Comparison of ENCODE assay signal across 8 mouse cellular contexts in the genomic region with DNA sequence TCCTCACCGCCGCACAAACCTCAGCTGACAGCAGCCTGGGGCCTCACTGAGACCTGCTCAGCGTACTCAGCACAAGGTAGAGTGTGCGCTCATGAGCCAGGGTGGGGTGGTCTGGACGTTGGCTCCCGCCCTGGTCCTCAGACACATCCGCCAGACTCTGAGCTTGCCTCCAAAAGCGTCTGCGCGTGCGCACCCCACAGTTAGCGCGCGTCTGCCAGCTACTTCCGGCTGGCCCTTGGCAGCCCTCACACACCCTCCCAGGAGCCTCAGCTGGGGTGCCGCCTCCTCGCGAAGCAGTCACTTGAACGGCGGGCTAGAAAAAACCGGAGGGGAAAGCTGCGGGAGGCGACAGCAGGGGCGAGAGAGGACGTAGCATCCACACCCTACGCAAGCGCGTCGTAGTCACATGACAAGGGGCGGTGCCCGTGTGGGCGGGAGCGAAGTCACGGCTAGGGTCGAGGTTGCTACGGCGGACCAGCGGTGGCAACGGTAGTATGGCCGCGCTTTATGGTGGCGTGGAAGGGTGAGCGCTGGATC. TPM values are rescaled to one million over a fixed set of nuclear protein-coding genes. Genes with fewer than 3 reads are reported as not detected.
A peak's percentile ranks its signal among the peaks of the same experiment; 100 is the strongest.
DNase-seq lines count a peak whose midpoint lies in the region; ATAC-seq lines count a peak whose summit lies in the region.

TSS of gene Nagk (plus strand) at position 223 of the 537 bp plus-strand sequence.

- peaks cover 11% of the 10 kb centered on the region for H3K4me1 ChIP-seq in hindbrain, embryonic 16.5 days (ENCODE audit: control insufficient read depth, insufficient read depth, low read depth, low read length)

- H3K4me2 ChIP-seq in hindbrain, embryonic 16.5 days (ENCODE audit: low read length) = peak within 1 kb of the TSS; percentile 84

- H3K27me3 ChIP-seq in hindbrain, embryonic 16.5 days (replicated peaks; ENCODE audit: control insufficient read depth, insufficient read depth, low read length) = no peaks in the 10 kb centered on the region

- H3K9me3 ChIP-seq in hindbrain, embryonic 16.5 days (ENCODE audit: control insufficient read depth, low read length) = no peaks in the 10 kb centered on the region

- DNase-seq in T-cell, adult 2 months (ENCODE audit: low spot score) = peak; percentile 98
- peak; percentile 87 to 90 for DNase-seq in cerebellum, postnatal 36 days
- DNase-seq in gastrocnemius, adult 18-20 months (ENCODE audit: low spot score) = peak; percentile 91
- peak; percentile 89 to 92 for DNase-seq in left cerebral cortex, adult 18-20 months (ENCODE audit: low spot score in 2 of 2)
- peak; percentile 94 for DNase-seq in right cerebral cortex, adult 18-20 months
- DNase-seq in urinary bladder, postnatal 10 days (ENCODE audit: low spot score) = peak; percentile 81

- under 1% methylated on average over 43 of the region's 43 CpGs for WGBS in hindbrain, embryonic 16.5 days
- under 1% methylated on average over 42 of the region's 43 CpGs for WGBS in macrophage (ENCODE audit: missing documents)

- peaks cover 2% of the 10 kb centered on the region; the same call in 1 of the 2 replicates for H3K36me3 ChIP-seq in hindbrain, embryonic 16.5 days (ENCODE audit: control insufficient read depth, insufficient read depth, low read length)
- peaks cover 26% of the 10 kb centered on the region for H3K36me3 ChIP-seq in macrophage (ENCODE audit: inconsistent target)

- peaks cover 35% of the 10 kb centered on the region for H3K79me2 ChIP-seq in macrophage (ENCODE audit: inconsistent target)

- ATAC-seq in hindbrain, embryonic 16.5 days = peak; percentile 96

- H3K4me3 ChIP-seq in hindbrain, embryonic 16.5 days (ENCODE audit: low read length) = peak within 1 kb of the TSS; percentile 83
- H3K4me3 ChIP-seq in macrophage (ENCODE audit: inconsistent target) = peak within 1 kb of the TSS; percentile 96

- H3K9ac ChIP-seq in hindbrain, embryonic 16.5 days (ENCODE audit: low read depth, low read length) = peak within 1 kb of the TSS; percentile 89

- H3K27ac ChIP-seq in hindbrain, embryonic 16.5 days (ENCODE audit: low read depth, low read length) = peak within 1 kb of the TSS; percentile 95
- H3K27ac ChIP-seq in macrophage = peak within 1 kb of the TSS; percentile 99

RNA-seq across cellular contexts. Expression of gene Nagk, which starts in this region (rescaled TPM):
- total RNA-seq in gastrocnemius, adult 18-20 months (2021) = 1 to 10 TPM; 4.5 to 8.6 TPM
- polyA plus RNA-seq in hindbrain, embryonic 16.5 days (2015; fragmentation: Nextera tagmentation; extraction: Ambion mirVana) = 115 and 123 TPM in 2 replicates
- total RNA-seq in left cerebral cortex, adult 18-20 months (2021) = 10 to 100 TPM; 53.9 to 56.1 TPM
- total RNA-seq in macrophage (2018; cell fraction: chromatin; rRNA removed) = 100 to 1,000 TPM; 116 to 452 (median 221) TPM
- 100 to 1,000 TPM in 10 of 26 experiments, 10 to 100 TPM in 16; 68.0 to 155 (median 95.8) TPM for total RNA-seq in macrophage (2018; cell fraction: cytosol; rRNA removed)
- 100 to 1,000 TPM in 24 of 26 experiments, 10 to 100 TPM in 2; 82.5 to 316 (median 140) TPM for total RNA-seq in macrophage (2018; cell fraction: nucleus; rRNA removed)
- 112 to 148 TPM (median 138 TPM) in 3 replicates for polyA plus RNA-seq in macrophage (2018)

Comparison
In these comparisons a context has a peak if more than half of its experiments do, and no peak if none do; other contexts are left out.
1. Peak in every context shown above with its lines: DNase-seq, ATAC-seq, H3K4me3 ChIP-seq and H3K27ac ChIP-seq.
2. RNA of gene Nagk (total RNA-seq): 53.9 to 56.1 TPM in left cerebral cortex, adult 18-20 months; 4.5 to 8.6 TPM in gastrocnemius, adult 18-20 months; every median in the first group is over 4 times any median in the second.